Mouse (Mus musculus): Measurements from ENCODE around the gene Hnrnpc. TPM values are rescaled to one million over a fixed set of nuclear protein-coding genes. Genes with fewer than 3 reads are reported as not detected.
"Not testable (repeated sequence)": the region's sequence is repeated elsewhere in the genome, so short reads cannot be mapped to it uniquely, and the experiment has no call there.

Hnrnpc gene
- polyA plus RNA-seq, 1 experiment, result 22.4 TPM

- Histone ChIP-seq H3K27ac (ENCODE audit: insufficient read depth, low read depth, low read length) (peak overlapping the region; percentile 85), H3K4me3 (ENCODE audit: low read depth, low read length) (peak overlapping the region; percentile 96), H3K27me3 (ENCODE audit: control insufficient read depth, insufficient read depth, low read length) (no peaks in the 10 kb centered on the region), H3K4me1 (ENCODE audit: control insufficient read depth, insufficient read depth, insufficient read length, low read length) (peaks cover 9% of the 10 kb centered on the region), H3K36me3 (ENCODE audit: control insufficient read depth, insufficient read depth, low read length) (peaks cover 6% of the 10 kb centered on the region)
- TF ChIP-seq CTCF (IDR thresholded peaks at IDR 0.05; ENCODE audit: extremely low read depth, insufficient read length, insufficient replicate concordance, low read depth, low read length) (no peak), POLR2A (IDR thresholded peaks at IDR 0.05; ENCODE audit: low read depth, low read length) (no peak)
- WGBS, result under 1% methylated on average over 30 of the region's 30 CpGs
Measured at GRCm38 (mm10) chr14:52103474-52103855, 363 bp downstream of the Hnrnpc start.

GRCm38 (mm10) chr14:52101285-52102157 lies 2.3 kb downstream of the Hnrnpc start:
- Histone ChIP-seq H3K27ac (ENCODE audit: insufficient read depth, low read depth, low read length) (no peak overlapping the region), H3K36me3 (ENCODE audit: control insufficient read depth, insufficient read depth, low read length) (peaks cover 11% of the 10 kb centered on the region), H3K4me1 (ENCODE audit: control insufficient read depth, insufficient read depth, insufficient read length, low read length) (peaks cover 6% of the 10 kb centered on the region), H3K27me3 (ENCODE audit: control insufficient read depth, insufficient read depth, low read length) (no peaks in the 10 kb centered on the region), H3K4me3 (ENCODE audit: low read depth, low read length) (no peak overlapping the region)
- TF ChIP-seq CTCF (IDR thresholded peaks at IDR 0.05; ENCODE audit: extremely low read depth, insufficient read length, insufficient replicate concordance, low read depth, low read length) (no peak), POLR2A (IDR thresholded peaks at IDR 0.05; ENCODE audit: low read depth, low read length) (no peak)
- WGBS, result 6% methylated on average over 1 of the region's 1 CpGs

- H3K27me3 ChIP-seq (ENCODE audit: control insufficient read depth, insufficient read depth, low read length), result no peaks in the 10 kb centered on the region
- H3K4me1 ChIP-seq (ENCODE audit: control insufficient read depth, insufficient read depth, insufficient read length, low read length), result peaks cover 6% of the 10 kb centered on the region
- H3K27ac ChIP-seq (ENCODE audit: insufficient read depth, low read depth, low read length), result no peak overlapping the region
- no peak overlapping the region for H3K4me3 ChIP-seq (ENCODE audit: low read depth, low read length)
- 18% methylated on average over 5 of the region's 5 CpGs for WGBS
- no peak for TF ChIP-seq POLR2A (IDR thresholded peaks at IDR 0.05; ENCODE audit: low read depth, low read length)
- TF ChIP-seq CTCF (IDR thresholded peaks at IDR 0.05; ENCODE audit: extremely low read depth, insufficient read length, insufficient replicate concordance, low read depth, low read length), result no peak
- H3K36me3 ChIP-seq (ENCODE audit: control insufficient read depth, insufficient read depth, low read length), result peaks cover 16% of the 10 kb centered on the region
Measured at GRCm38 (mm10) chr14:52100170-52100960, 3.5 kb downstream of the Hnrnpc start.

- no peak overlapping the region for H3K4me3 ChIP-seq (ENCODE audit: low read depth, low read length)
- TF ChIP-seq POLR2A (IDR thresholded peaks at IDR 0.05; ENCODE audit: low read depth, low read length) (no peak), CTCF (IDR thresholded peaks at IDR 0.05; ENCODE audit: extremely low read depth, insufficient read length, insufficient replicate concordance, low read depth, low read length) (no peak)
- H3K27ac ChIP-seq (ENCODE audit: insufficient read depth, low read depth, low read length), result no peak overlapping the region
- WGBS, result 33% methylated on average over 2 of the region's 2 CpGs
- peaks cover 17% of the 10 kb centered on the region for H3K36me3 ChIP-seq (ENCODE audit: control insufficient read depth, insufficient read depth, low read length)
- H3K27me3 ChIP-seq (ENCODE audit: control insufficient read depth, insufficient read depth, low read length), result no peaks in the 10 kb centered on the region
- H3K4me1 ChIP-seq (ENCODE audit: control insufficient read depth, insufficient read depth, insufficient read length, low read length), result peaks cover 4% of the 10 kb centered on the region
Measured at GRCm38 (mm10) chr14:52099563-52099962, 4.3 kb downstream of the Hnrnpc start.

GRCm38 (mm10) chr14:52098387-52098786 lies 5.4 kb downstream of the Hnrnpc start:
- 42% methylated on average over 3 of the region's 3 CpGs for WGBS
- not testable (repeated sequence) for H3K27me3 ChIP-seq (ENCODE audit: control insufficient read depth, insufficient read depth, low read length); H3K4me3 ChIP-seq (ENCODE audit: low read depth, low read length); H3K27ac ChIP-seq (ENCODE audit: insufficient read depth, low read depth, low read length); H3K4me1 ChIP-seq (ENCODE audit: control insufficient read depth, insufficient read depth, insufficient read length, low read length)
- peaks cover 22% of the 10 kb centered on the region for H3K36me3 ChIP-seq (ENCODE audit: control insufficient read depth, insufficient read depth, low read length)

- 91% methylated on average over 3 of the region's 3 CpGs for WGBS
- H3K27me3 ChIP-seq (ENCODE audit: control insufficient read depth, insufficient read depth, low read length); H3K4me1 ChIP-seq (ENCODE audit: control insufficient read depth, insufficient read depth, insufficient read length, low read length); H3K27ac ChIP-seq (ENCODE audit: insufficient read depth, low read depth, low read length); H3K4me3 ChIP-seq (ENCODE audit: low read depth, low read length): not testable (repeated sequence)
- H3K36me3 ChIP-seq (ENCODE audit: control insufficient read depth, insufficient read depth, low read length), result peaks cover 32% of the 10 kb centered on the region
Measured at GRCm38 (mm10) chr14:52097191-52097590, 6.6 kb downstream of the Hnrnpc start.

GRCm38 (mm10) chr14:52094533-52094932 lies 9.3 kb downstream of the Hnrnpc start:
- Histone ChIP-seq H3K27ac (ENCODE audit: insufficient read depth, low read depth, low read length) (no peak overlapping the region), H3K27me3 (ENCODE audit: control insufficient read depth, insufficient read depth, low read length) (no peaks in the 10 kb centered on the region), H3K4me1 (ENCODE audit: control insufficient read depth, insufficient read depth, insufficient read length, low read length) (no peaks in the 10 kb centered on the region), H3K4me3 (ENCODE audit: low read depth, low read length) (no peak overlapping the region), H3K36me3 (ENCODE audit: control insufficient read depth, insufficient read depth, low read length) (peaks cover 45% of the 10 kb centered on the region)
- TF ChIP-seq POLR2A (IDR thresholded peaks at IDR 0.05; ENCODE audit: low read depth, low read length) (no peak), CTCF (IDR thresholded peaks at IDR 0.05; ENCODE audit: extremely low read depth, insufficient read length, insufficient replicate concordance, low read depth, low read length) (no peak)
- 65% methylated on average over 1 of the region's 1 CpGs for WGBS

Data from small intestine, adult 2 months (tissue).